Mouse (Mus musculus) testis, adult 2 months (tissue): ENCODE results near the gene Foxp1. TPM values are rescaled to one million over a fixed set of nuclear protein-coding genes. Genes with fewer than 3 reads are reported as not detected.

Experiments
- H3K27ac ChIP-seq: fragments of 200-500 bp; 2 replicates; pipeline ENCODE4 v1.5.1; 2012; ENCODE audit warnings: low read depth, low read length; ENCODE audit not compliant: control insufficient read depth, insufficient read depth
- H3K27me3 ChIP-seq: fragments of 200-500 bp; 2 replicates; pipeline ENCODE4 v1.6.1; 2012; ENCODE audit warnings: mild to moderate bottlenecking, low read length, moderate library complexity; ENCODE audit not compliant: control insufficient read depth, insufficient read depth
- H3K36me3 ChIP-seq: fragments of 200-500 bp; 2 replicates; pipeline ENCODE4 v1.6.1; 2012; ENCODE audit warnings: mild to moderate bottlenecking, low read length; ENCODE audit not compliant: control insufficient read depth, insufficient read depth
- H3K4me1 ChIP-seq: fragments of 200-500 bp; 2 replicates; pipeline ENCODE4 v1.6.1; 2012; ENCODE audit warnings: low read length; ENCODE audit not compliant: control insufficient read depth, insufficient read depth
- H3K4me3 ChIP-seq: fragments of 200-500 bp; 2 replicates; pipeline ENCODE4 v1.5.1; 2012; ENCODE audit warnings: low read depth, mild to moderate bottlenecking, low read length, moderate library complexity, mixed read lengths; ENCODE audit not compliant: control insufficient read depth
- CTCF ChIP-seq: fragments of 200-500 bp; IDR thresholded peaks from 2 replicates; pipeline ENCODE4 v1.5.1; 2012; ENCODE audit warnings: low read depth, mild to moderate bottlenecking, inconsistent platforms, low read length, moderate library complexity; ENCODE audit not compliant: control insufficient read depth, insufficient read depth, insufficient replicate concordance
- POLR2A ChIP-seq: fragments of 200-500 bp; IDR thresholded peaks from 2 replicates; pipeline ENCODE4 v1.6.1; 2012; ENCODE audit warnings: low read depth, mild to moderate bottlenecking, inconsistent platforms, low read length, moderate library complexity; ENCODE audit not compliant: control insufficient read depth
- polyA plus RNA-seq: library from polyadenylated mRNA; depleted of rRNA; stranded (reverse); fragments of >200 nt; gene quantifications from 2 replicates; pipeline ENCODE4 v1.2.3, GENCODE M21; 2012

Gene Foxp1
- polyA plus RNA-seq, 1 experiment, result 34.8 TPM

GRCm38 (mm10) chr6:99056379-99056778, 466.1 kb downstream of the Foxp1 start:
- H3K27me3 ChIP-seq, result no peaks in the 10 kb centered on the region
- no peaks in the 10 kb centered on the region for H3K36me3 ChIP-seq
- no peak overlapping the region for H3K4me3 ChIP-seq
- no peak for TF ChIP-seq CTCF
- TF ChIP-seq POLR2A, result no peak
- H3K27ac ChIP-seq, result no peak overlapping the region
- no peaks in the 10 kb centered on the region for H3K4me1 ChIP-seq

- Histone ChIP-seq H3K4me1 (no peaks in the 10 kb centered on the region), H3K4me3 (no peak overlapping the region), H3K27me3 (no peaks in the 10 kb centered on the region), H3K27ac (no peak overlapping the region), H3K36me3 (no peaks in the 10 kb centered on the region)
- TF ChIP-seq CTCF (no peak), POLR2A (no peak)
These were observed 468.5 kb downstream of the Foxp1 start for GRCm38 (mm10) chr6:99053998-99054397.

GRCm38 (mm10) chr6:99053111-99053510, 469.4 kb downstream of the Foxp1 start:
- Histone ChIP-seq H3K27me3 (no peaks in the 10 kb centered on the region), H3K4me1 (no peaks in the 10 kb centered on the region), H3K36me3 (no peaks in the 10 kb centered on the region), H3K4me3 (no peak overlapping the region), H3K27ac (no peak overlapping the region)
- no peak for TF ChIP-seq POLR2A
- no peak for TF ChIP-seq CTCF

- no peak overlapping the region for H3K27ac ChIP-seq
- no peaks in the 10 kb centered on the region for H3K27me3 ChIP-seq
- H3K4me3 ChIP-seq, result no peak overlapping the region
- no peaks in the 10 kb centered on the region for H3K4me1 ChIP-seq
- no peak for TF ChIP-seq POLR2A
- H3K36me3 ChIP-seq, result no peaks in the 10 kb centered on the region
These were observed 470.8 kb downstream of the Foxp1 start for GRCm38 (mm10) chr6:99051724-99052123.

- Histone ChIP-seq H3K4me1 (no peaks in the 10 kb centered on the region), H3K27me3 (no peaks in the 10 kb centered on the region), H3K36me3 (no peaks in the 10 kb centered on the region), H3K27ac (no peak overlapping the region), H3K4me3 (no peak overlapping the region)
- TF ChIP-seq POLR2A (no peak), CTCF (no peak)
These were observed 472.1 kb downstream of the Foxp1 start for GRCm38 (mm10) chr6:99050288-99051006.

- H3K4me3 ChIP-seq, result no peak overlapping the region
- H3K27ac ChIP-seq, result no peak overlapping the region
- H3K36me3 ChIP-seq, result no peaks in the 10 kb centered on the region
- no peaks in the 10 kb centered on the region for H3K27me3 ChIP-seq
- H3K4me1 ChIP-seq, result no peaks in the 10 kb centered on the region
- TF ChIP-seq POLR2A (no peak), CTCF (no peak)
These were observed 475.2 kb downstream of the Foxp1 start for GRCm38 (mm10) chr6:99047322-99047721.

GRCm38 (mm10) chr6:99045845-99046788, 476.4 kb downstream of the Foxp1 start:
- Histone ChIP-seq H3K4me3 (no peak overlapping the region), H3K4me1 (no peaks in the 10 kb centered on the region), H3K36me3 (no peaks in the 10 kb centered on the region), H3K27me3 (no peaks in the 10 kb centered on the region), H3K27ac (no peak overlapping the region)
- no peak for TF ChIP-seq POLR2A
- no peak for TF ChIP-seq CTCF
